ENCODE assay signal across 28 mouse cellular contexts in genomic region chr7:44225076-44225475, GRCm38 (mm10). TPM values are rescaled to one million over a fixed set of nuclear protein-coding genes. Genes with fewer than 3 reads are reported as not detected.
DNase-seq lines count a peak whose midpoint lies in the region; ATAC-seq and TF ChIP-seq lines count a peak whose summit lies in the region.
"Had no signal": no experiment of that assay in that cellular context is flagged by ENCODE, and none has a peak within 500 bp of the region (broad histone marks: within the 10 kb centered on the region; RNA-seq: fewer than 3 reads in every experiment).

Gene Klk1 (plus strand): TSS chr7:44225360.

- no peak within 1 kb of the TSS for H3K9ac ChIP-seq in kidney, postnatal 0 days (ENCODE audit: low read depth, low read length)
- no peak within 1 kb of the TSS for H3K9ac ChIP-seq in stomach, embryonic 15.5 days
- H3K9ac ChIP-seq: embryonic facial prominence, embryonic 15.5 days; forebrain, postnatal 0 days; heart, embryonic 13.5 days; hindbrain, embryonic 15.5 days; limb, embryonic 12.5 days; liver, embryonic 12.5 days had no signal

- no peak within 1 kb of the TSS for H3K4me3 ChIP-seq in spleen, adult 2 months (ENCODE audit: extremely low read depth, insufficient read depth, insufficient read length)
- H3K4me3 ChIP-seq in bone marrow, adult 2 months (replicated peaks; ENCODE audit: control insufficient read depth, low read depth, low read length): no peak within 1 kb of the TSS
- no peak within 1 kb of the TSS for H3K4me3 ChIP-seq in kidney, postnatal 0 days (replicated peaks; ENCODE audit: low read depth, low read length)
- H3K4me3 ChIP-seq in stomach, embryonic 15.5 days (replicated peaks): no peak within 1 kb of the TSS
- H3K4me3 ChIP-seq in cerebellum, adult 2 months (replicated peaks; ENCODE audit: insufficient read depth, low read depth, low read length): no peak within 1 kb of the TSS
- H3K4me3 ChIP-seq: embryonic facial prominence, embryonic 15.5 days; heart, embryonic 13.5 days; hindbrain, embryonic 15.5 days; limb, embryonic 12.5 days; liver, embryonic 12.5 days had no signal

- no peak for TF ChIP-seq POLR2A in spleen, adult 2 months (IDR thresholded peaks at IDR 0.05; ENCODE audit: low read depth, low read length)
- no peak for TF ChIP-seq POLR2A in bone marrow, adult 2 months (IDR thresholded peaks at IDR 0.05; ENCODE audit: borderline replicate concordance, control insufficient read depth, low read depth, low read length)
- TF ChIP-seq POLR2A in cerebellum, adult 2 months (IDR thresholded peaks at IDR 0.05; ENCODE audit: borderline replicate concordance, insufficient read depth, low read length): no peak

- H3K4me1 ChIP-seq in spleen, adult 2 months (ENCODE audit: control insufficient read depth, insufficient read depth, insufficient read length): no peaks in the 10 kb centered on the region
- H3K4me1 ChIP-seq in bone marrow, adult 2 months (ENCODE audit: control insufficient read depth, insufficient read depth, low read length): no peaks in the 10 kb centered on the region
- H3K4me1 ChIP-seq in kidney, postnatal 0 days (replicated peaks; ENCODE audit: insufficient read depth, low read length): no peaks in the 10 kb centered on the region
- H3K4me1 ChIP-seq in stomach, embryonic 15.5 days: no peaks in the 10 kb centered on the region
- H3K4me1 ChIP-seq in cerebellum, adult 2 months (ENCODE audit: control insufficient read depth, insufficient read depth, low read length): no peaks in the 10 kb centered on the region
- H3K4me1 ChIP-seq: embryonic facial prominence, embryonic 15.5 days; heart, embryonic 13.5 days; hindbrain, embryonic 15.5 days; limb, embryonic 12.5 days had no signal

- ATAC-seq in kidney, postnatal 0 days (replicated peaks; ENCODE audit: low FRiP score, low read depth): no peak
- peak; percentile 68; the same call in 1 of the 2 replicates for ATAC-seq in stomach, embryonic 15.5 days (ENCODE audit: insufficient read depth, low FRiP score, low read depth)
- no peak for ATAC-seq in inflammation-experienced regulatory T-cells, adult 6 months
- ATAC-seq: forebrain, postnatal 0 days; liver, embryonic 12.5 days; midbrain, embryonic 16.5 days had no signal

- H3K9me3 ChIP-seq in kidney, postnatal 0 days (replicated peaks; ENCODE audit: low read length): no peaks in the 10 kb centered on the region
- no peaks in the 10 kb centered on the region for H3K9me3 ChIP-seq in stomach, embryonic 15.5 days
- H3K9me3 ChIP-seq: embryonic facial prominence, embryonic 15.5 days; heart, embryonic 13.5 days; hindbrain, embryonic 15.5 days; limb, embryonic 12.5 days; liver, embryonic 12.5 days had no signal

- no peak within 1 kb of the TSS for H3K4me2 ChIP-seq in kidney, postnatal 0 days (ENCODE audit: low read length)
- H3K4me2 ChIP-seq in stomach, embryonic 15.5 days: no peak within 1 kb of the TSS
- H3K4me2 ChIP-seq: embryonic facial prominence, embryonic 15.5 days; heart, embryonic 13.5 days; hindbrain, embryonic 15.5 days; limb, embryonic 12.5 days; liver, embryonic 12.5 days had no signal

- 17% methylated on average over 1 of the region's 1 CpGs for WGBS in spleen, adult 2 months
- 31% methylated on average over 1 of the region's 1 CpGs for WGBS in bone marrow, adult 2 months
- WGBS in kidney, postnatal 0 days: 13% methylated on average over 1 of the region's 1 CpGs
- WGBS in stomach, embryonic 15.5 days: 35% methylated on average over 1 of the region's 1 CpGs
- 56% methylated on average over 1 of the region's 1 CpGs for WGBS in cerebellum, adult 2 months

- no peaks in the 10 kb centered on the region for H3K36me3 ChIP-seq in spleen, adult 2 months (ENCODE audit: control insufficient read depth, insufficient read depth, low read length)
- H3K36me3 ChIP-seq in kidney, postnatal 0 days (ENCODE audit: insufficient read depth, low read length): no peaks in the 10 kb centered on the region
- H3K36me3 ChIP-seq in stomach, embryonic 15.5 days: no peaks in the 10 kb centered on the region
- H3K36me3 ChIP-seq: embryonic facial prominence, embryonic 15.5 days; heart, embryonic 13.5 days; hindbrain, embryonic 15.5 days; limb, embryonic 12.5 days; liver, embryonic 12.5 days had no signal

- no peak for DNase-seq in spleen, adult 2 months (ENCODE audit: low read depth in 1 of 2, low spot score in 2 of 2)
- no peak for DNase-seq in spleen, postnatal 14 days (ENCODE audit: low spot score in 2 of 2)
- DNase-seq in kidney, postnatal 0 days (ENCODE audit: low spot score): no peak
- DNase-seq in cerebellum, adult 2 months: no peak
- no peak for DNase-seq in heart, adult 8-10 months (ENCODE audit: low spot score)
- DNase-seq: adrenal gland, adult 8-10 months; B cell, adult 2 months; cerebellum, adult 11 months; cerebellum, postnatal 36 days; forebrain, postnatal 0 days; heart, adult 11 months; lung, adult 2 months; lung, postnatal 4 days; right cerebral cortex, postnatal 25 days had no signal

- no peaks in the 10 kb centered on the region; the same call in 1 of the 2 replicates for H3K27me3 ChIP-seq in spleen, adult 2 months (ENCODE audit: control insufficient read depth, insufficient read depth, low read length)
- no peaks in the 10 kb centered on the region for H3K27me3 ChIP-seq in kidney, postnatal 0 days (ENCODE audit: insufficient read depth, low read length)
- H3K27me3 ChIP-seq in stomach, embryonic 15.5 days (replicated peaks): no peaks in the 10 kb centered on the region
- H3K27me3 ChIP-seq in cerebellum, adult 2 months (ENCODE audit: control insufficient read depth, insufficient read depth, low read length): no peaks in the 10 kb centered on the region
- H3K27me3 ChIP-seq: embryonic facial prominence, embryonic 15.5 days; hindbrain, embryonic 15.5 days had no signal

- no peak for TF ChIP-seq CTCF in spleen, adult 2 months (IDR thresholded peaks at IDR 0.05; ENCODE audit: extremely low read depth, insufficient read depth, insufficient read length, insufficient replicate concordance)
- no peak for TF ChIP-seq CTCF in bone marrow, adult 2 months (IDR thresholded peaks at IDR 0.05; ENCODE audit: control insufficient read depth, insufficient read depth, low read length)
- TF ChIP-seq CTCF in kidney, postnatal 0 days (IDR thresholded peaks at IDR 0.05; ENCODE audit: low read depth): no peak
- no peak for TF ChIP-seq CTCF in cerebellum, adult 2 months (IDR thresholded peaks at IDR 0.05; ENCODE audit: borderline replicate concordance, insufficient read depth, low read depth, low read length)

- H3K27ac ChIP-seq in spleen, adult 2 months (ENCODE audit: insufficient read depth, low read length): no peak within 1 kb of the TSS
- no peak within 1 kb of the TSS for H3K27ac ChIP-seq in bone marrow, adult 2 months (ENCODE audit: control insufficient read depth, insufficient read depth, low read depth, low read length, poor library complexity)
- no peak within 1 kb of the TSS for H3K27ac ChIP-seq in kidney, postnatal 0 days
- no peak within 1 kb of the TSS for H3K27ac ChIP-seq in stomach, embryonic 15.5 days
- no peak within 1 kb of the TSS for H3K27ac ChIP-seq in cerebellum, adult 2 months (ENCODE audit: insufficient read depth, low read length)
- H3K27ac ChIP-seq: embryonic facial prominence, embryonic 15.5 days; heart, embryonic 13.5 days; hindbrain, embryonic 15.5 days; limb, embryonic 12.5 days; liver, embryonic 12.5 days had no signal

RNA-seq across cellular contexts. Expression of gene Klk1, which starts in this region (rescaled TPM):
- polyA plus RNA-seq in spleen, adult 2 months (2012; rRNA removed): 834 and 917 TPM in 2 replicates
- 2.4 and 17.2 TPM in 2 replicates for polyA plus RNA-seq in bone marrow, adult 2 months (2011; ENCODE audit: insufficient read depth, insufficient read length, low replicate concordance, missing spikeins)
- 83.3 and 125 TPM in 2 replicates for polyA plus RNA-seq in kidney, postnatal 0 days (2015; fragmentation: Nextera tagmentation; extraction: Ambion mirVana)
- 16.1 and 19.4 TPM in 2 replicates for polyA plus RNA-seq in stomach, embryonic 15.5 days (2015; fragmentation: Nextera tagmentation; extraction: Ambion mirVana)
- 0.20 and 0.36 TPM in 2 replicates for polyA plus RNA-seq in cerebellum, adult 2 months (2012; rRNA removed)
- total RNA-seq in heart, adult 8-10 months (2022): under 1 TPM in 2 of 4 experiments, not detected in 2; 0.47 to 0.57 TPM
- under 1 TPM in 1 of 3 experiments, not detected in 2; 0.44 TPM for polyA plus RNA-seq in inflammation-experienced regulatory T-cells, adult 6 months (2017; shearing (Covaris generic))
- total RNA-seq: forebrain, postnatal 0 days; heart, postnatal 25 days; layer of hippocampus, adult 18-20 months; layer of hippocampus, postnatal 25 days; left cerebral cortex, postnatal 10 days; neutrophil, adult 5-6 weeks had no signal
- polyA plus RNA-seq: embryonic facial prominence, embryonic 15.5 days; forebrain, postnatal 0 days; heart, embryonic 13.5 days; hindbrain, embryonic 15.5 days; limb, embryonic 12.5 days; liver, embryonic 12.5 days; midbrain, embryonic 16.5 days had no signal
